In genomic region chr8:66607194-66607593, GRCm38 (mm10) we compare ENCODE assay signal across 25 mouse cellular contexts.
"Had no signal": no experiment of that assay in that cellular context is flagged by ENCODE, and none has a peak within 500 bp of the region (broad histone marks: within the 10 kb centered on the region; RNA-seq: fewer than 3 reads in every experiment).

No protein-coding gene starts in this region.

- H3K9me3 ChIP-seq: kidney, embryonic 15.5 days; limb, embryonic 10.5 days; limb, embryonic 13.5 days; liver, embryonic 12.5 days; liver, embryonic 15.5 days; lung, embryonic 15.5 days; megakaryocyte, embryonic 14.5 days; midbrain, embryonic 10.5 days; midbrain, embryonic 15.5 days; neural tube, embryonic 12.5 days; neural tube, embryonic 15.5 days had no signal

- H3K27me3 ChIP-seq: kidney, embryonic 15.5 days; limb, embryonic 13.5 days; liver, embryonic 12.5 days; liver, embryonic 15.5 days; lung, embryonic 15.5 days; megakaryocyte, embryonic 14.5 days; midbrain, embryonic 15.5 days; neural tube, embryonic 12.5 days; neural tube, embryonic 15.5 days had no signal

- H3K4me3 ChIP-seq: kidney, embryonic 15.5 days; limb, embryonic 10.5 days; limb, embryonic 13.5 days; liver, embryonic 12.5 days; liver, embryonic 15.5 days; lung, embryonic 15.5 days; megakaryocyte, embryonic 14.5 days; midbrain, embryonic 10.5 days; midbrain, embryonic 15.5 days; neural tube, embryonic 12.5 days; neural tube, embryonic 15.5 days had no signal

- H3K9ac ChIP-seq: kidney, embryonic 15.5 days; limb, embryonic 13.5 days; liver, embryonic 12.5 days; liver, embryonic 15.5 days; lung, embryonic 15.5 days; midbrain, embryonic 15.5 days; neural tube, embryonic 12.5 days; neural tube, embryonic 15.5 days had no signal

- DNase-seq: kidney, adult 8-10 months; kidney, postnatal 10 days; kidney, postnatal 36 days; liver; lung, adult 18-20 months; lung, postnatal 10 days; lung, postnatal 36 days; right cerebral cortex, adult 18-20 months; right cerebral cortex, postnatal 14 days; right cerebral cortex, postnatal 4 days; thymus, adult 2 months; thymus, postnatal 14 days; thymus, postnatal 4 days had no signal

- H3K36me3 ChIP-seq: kidney, embryonic 15.5 days; limb, embryonic 10.5 days; limb, embryonic 13.5 days; liver, embryonic 12.5 days; liver, embryonic 15.5 days; lung, embryonic 15.5 days; midbrain, embryonic 10.5 days; midbrain, embryonic 15.5 days; neural tube, embryonic 12.5 days; neural tube, embryonic 15.5 days had no signal

- H3K27ac ChIP-seq: kidney, embryonic 15.5 days; limb, embryonic 10.5 days; limb, embryonic 13.5 days; liver, embryonic 12.5 days; liver, embryonic 15.5 days; lung, embryonic 15.5 days; midbrain, embryonic 10.5 days; midbrain, embryonic 15.5 days; neural tube, embryonic 12.5 days; neural tube, embryonic 15.5 days; stomach, postnatal 0 days had no signal

- ATAC-seq: liver, embryonic 12.5 days; midbrain, embryonic 15.5 days had no signal

- H3K4me2 ChIP-seq: kidney, embryonic 15.5 days; limb, embryonic 13.5 days; liver, embryonic 12.5 days; liver, embryonic 15.5 days; lung, embryonic 15.5 days; midbrain, embryonic 15.5 days; neural tube, embryonic 12.5 days; neural tube, embryonic 15.5 days had no signal

- H3K4me1 ChIP-seq: kidney, embryonic 15.5 days; limb, embryonic 10.5 days; limb, embryonic 13.5 days; liver, embryonic 12.5 days; liver, embryonic 15.5 days; lung, embryonic 15.5 days; megakaryocyte, embryonic 14.5 days; midbrain, embryonic 10.5 days; midbrain, embryonic 15.5 days; neural tube, embryonic 12.5 days; neural tube, embryonic 15.5 days had no signal
